Mouse (Mus musculus): ENCODE measurements at regions not wholly inside any gene's neighbourhood (a gene's known extent, or its start where the extent isn't known, plus 50 kb on each side); places are given as distances from the start of the nearest gene placed in this dataset.

DNA sequence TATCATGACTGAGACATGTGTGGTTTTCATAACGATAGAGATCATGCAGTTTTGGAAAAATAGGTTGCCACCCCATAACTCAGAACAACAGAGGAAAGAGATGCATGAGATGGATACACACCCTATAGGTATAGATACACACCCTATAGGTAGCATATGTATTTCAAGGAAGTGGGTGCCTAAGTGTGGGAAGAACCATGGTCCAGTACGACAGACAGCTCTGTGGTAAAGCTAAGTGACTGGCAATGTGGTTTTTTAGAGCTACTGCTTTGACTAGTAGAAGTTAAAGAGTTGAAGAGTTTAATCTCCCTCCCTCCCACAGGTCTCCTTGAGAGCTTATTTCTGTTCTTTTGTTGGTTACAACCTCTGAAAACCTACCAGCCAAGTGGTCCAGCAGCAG is 60.2 kb upstream of the Clint1 start:
- DNase-seq (ENCODE audit: low spot score) = no peak

DNA sequence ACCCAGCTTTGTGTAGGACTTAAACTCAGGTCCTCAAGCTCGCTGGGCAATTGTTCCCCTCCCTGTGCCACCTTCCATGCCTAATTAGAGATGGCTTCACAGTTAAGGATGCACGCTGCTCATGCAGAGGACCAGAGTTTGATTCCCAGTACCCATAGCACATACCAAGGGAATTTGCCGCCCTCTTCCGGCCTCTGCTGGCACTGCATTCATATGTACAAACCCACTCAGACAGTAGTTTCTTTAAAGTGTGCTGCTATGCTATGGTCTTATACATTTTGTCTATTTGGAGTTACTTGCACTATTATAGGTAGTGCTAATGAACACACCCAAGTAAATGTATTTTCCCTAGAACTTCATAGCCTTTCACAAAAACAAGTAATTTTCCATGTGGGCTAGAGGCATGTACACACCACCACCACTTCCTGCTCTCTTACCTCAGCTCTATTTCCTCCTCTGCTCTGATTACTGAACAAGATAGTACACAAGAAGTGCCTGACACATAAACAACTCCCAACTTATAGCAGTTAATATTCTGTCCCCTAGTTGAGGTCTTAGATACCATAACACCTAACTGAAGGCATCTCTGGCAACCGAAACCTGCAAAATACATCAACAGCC is 57.4 kb upstream of the Clint1 start:
- DNase-seq (ENCODE audit: low spot score) = no peak

DNA sequence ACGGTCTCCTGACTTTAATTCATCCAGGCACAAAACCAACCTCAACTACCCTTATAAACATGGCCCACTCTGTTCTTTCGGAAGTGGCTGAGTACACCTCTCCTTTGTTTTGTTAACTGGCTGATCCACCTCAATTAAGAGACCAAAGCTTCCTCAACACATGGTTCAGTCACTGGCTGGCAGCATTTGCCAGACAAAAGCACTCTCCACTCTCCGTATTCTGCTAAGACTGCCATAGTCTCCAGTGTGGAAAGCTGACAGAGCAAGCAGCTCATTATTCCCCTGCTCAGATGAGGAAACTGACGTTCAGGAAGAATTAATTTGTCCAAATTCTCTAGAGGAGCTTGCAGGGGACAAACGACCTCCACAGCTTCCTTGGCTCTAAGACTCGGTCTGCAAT is 56.5 kb upstream of the Clint1 start:
- DNase-seq (ENCODE audit: low spot score) = no peak

DNA sequence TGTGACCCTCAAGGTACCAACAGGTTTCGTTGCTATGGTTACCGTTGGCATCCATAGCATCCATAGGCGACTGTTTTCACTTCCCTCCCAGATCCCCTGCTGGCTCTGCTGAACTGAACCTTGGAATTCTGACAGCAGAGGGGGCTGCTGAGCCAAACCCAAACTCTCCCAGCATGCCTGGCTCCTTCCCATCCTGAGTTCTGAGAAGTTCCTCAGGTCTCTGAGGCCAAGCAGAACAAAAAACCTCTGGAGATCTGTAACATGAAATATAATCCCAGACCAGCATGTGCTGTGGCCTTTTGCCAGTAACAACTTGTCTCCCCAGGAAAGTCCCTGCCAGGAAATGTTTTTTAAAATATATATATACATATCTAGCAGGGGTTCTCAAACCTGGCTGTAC is 56.1 kb upstream of the Clint1 start:
- DNase-seq (ENCODE audit: low spot score) = peak; percentile 33

DNA sequence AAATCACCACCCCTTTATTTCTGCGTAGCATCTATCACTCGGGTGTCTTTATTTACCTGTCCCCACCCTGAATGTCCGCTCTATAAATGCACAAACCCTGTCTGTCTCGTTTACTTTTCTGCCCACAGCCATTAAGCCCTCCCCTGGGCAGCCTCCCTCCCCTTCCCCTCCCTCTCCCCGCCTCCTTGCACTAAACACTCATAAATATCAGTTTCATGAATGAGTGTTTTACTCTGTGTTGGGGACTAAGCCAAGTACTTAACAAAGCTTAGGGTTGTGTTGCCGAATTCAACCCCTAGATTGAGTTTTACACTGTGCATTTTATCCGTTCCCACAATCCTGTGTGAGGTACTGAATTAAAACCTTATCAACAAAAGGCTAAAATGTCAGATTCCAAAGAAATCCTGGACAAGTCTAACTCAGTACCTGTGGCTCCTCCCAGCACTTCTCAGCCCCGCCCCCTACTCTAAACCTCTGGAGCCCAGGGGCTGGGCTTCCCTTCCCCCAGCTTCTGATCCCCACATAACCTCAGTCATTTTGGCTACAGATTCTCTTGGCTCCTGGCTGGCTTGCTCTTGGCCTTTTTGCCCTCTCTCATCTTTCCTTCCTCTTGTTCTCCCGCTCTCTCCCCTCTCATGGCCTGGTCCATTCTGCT is 52.0 kb upstream of the Clint1 start:
- no peak for DNase-seq (ENCODE audit: low spot score)

All from ovary, postnatal 10 days (tissue).